Mouse (Mus musculus): ENCODE measurements around the gene Mpz. TPM values are rescaled to one million over a fixed set of nuclear protein-coding genes. Genes with fewer than 3 reads are reported as not detected.
A peak's percentile ranks its signal among the peaks of the same experiment; 100 is the strongest.

Gene Mpz
- polyA plus RNA-seq, 1 experiment from 2014 or later: not detected

DNA sequence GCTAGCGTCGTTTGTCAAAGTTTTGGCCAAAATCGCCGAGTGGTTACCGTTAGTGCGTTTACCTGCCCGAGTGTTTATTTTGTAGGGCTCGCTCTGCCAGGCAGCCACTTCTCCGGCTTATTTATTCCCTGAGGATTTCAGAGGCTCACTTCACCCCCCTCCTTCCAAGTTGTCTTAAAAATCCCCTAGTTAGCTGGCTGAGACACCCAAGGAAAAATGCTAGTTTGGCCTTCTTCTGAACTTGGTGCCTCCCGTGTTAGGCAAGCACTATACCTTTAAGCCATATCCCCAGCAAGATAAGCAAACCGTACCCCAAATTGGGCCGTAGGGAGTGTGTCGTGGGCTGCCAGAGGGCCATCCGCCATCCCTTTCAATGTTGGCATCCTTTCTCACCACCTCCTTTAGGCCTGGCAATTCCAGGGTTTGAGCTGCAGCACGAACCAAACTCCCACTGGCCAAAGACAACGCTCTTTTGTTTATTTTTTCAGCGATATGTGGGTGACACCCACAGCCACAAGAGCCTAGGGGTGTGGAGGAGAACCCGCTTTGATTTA is 404 bp downstream of the Mpz start:
- 5% methylated on average over 18 of the region's 18 CpGs for WGBS
- peak; percentile 45; the same call in 1 of the 2 replicates for ATAC-seq (ENCODE audit: low read depth)

GRCm38 (mm10) chr1:171151966-171152365 is 1.5 kb downstream of the Mpz start:
- Histone ChIP-seq H3K36me3 (ENCODE audit: control insufficient read depth, insufficient read depth, low read length) (no peaks in the 10 kb centered on the region), H3K9me3 (ENCODE audit: control insufficient read depth, low read length) (no peaks in the 10 kb centered on the region), H3K4me2 (ENCODE audit: low read depth, low read length) (no peak overlapping the region), H3K27ac (ENCODE audit: low read depth, low read length) (no peak overlapping the region), H3K9ac (replicated peaks; ENCODE audit: low read depth, low read length) (no peak overlapping the region), H3K4me3 (ENCODE audit: low read depth, low read length) (no peak overlapping the region), H3K27me3 (ENCODE audit: control insufficient read depth, insufficient read depth, low read length) (no peaks in the 10 kb centered on the region), H3K4me1 (ENCODE audit: control insufficient read depth, insufficient read depth, low read length) (peaks cover 16% of the 10 kb centered on the region)
- ATAC-seq (ENCODE audit: low read depth): no peak
- WGBS: 80% methylated on average over 4 of the region's 4 CpGs

More for the DNA sequence above, 404 bp downstream of the Mpz start:
- Histone ChIP-seq H3K27me3 (ENCODE audit: control insufficient read depth, insufficient read depth, low read length) (no peaks in the 10 kb centered on the region), H3K27ac (ENCODE audit: low read depth, low read length) (peak overlapping the region; percentile 82), H3K4me1 (ENCODE audit: control insufficient read depth, insufficient read depth, low read length) (peaks cover 16% of the 10 kb centered on the region), H3K9ac (replicated peaks; ENCODE audit: low read depth, low read length) (peak overlapping the region; percentile 86), H3K4me3 (ENCODE audit: low read depth, low read length) (peak overlapping the region; percentile 77), H3K36me3 (ENCODE audit: control insufficient read depth, insufficient read depth, low read length) (no peaks in the 10 kb centered on the region), H3K4me2 (ENCODE audit: low read depth, low read length) (peak overlapping the region; percentile 90), H3K9me3 (ENCODE audit: control insufficient read depth, low read length) (no peaks in the 10 kb centered on the region)

GRCm38 (mm10) chr1:171156644-171157043 is 6.1 kb downstream of the Mpz start:
- H3K9me3 ChIP-seq (ENCODE audit: control insufficient read depth, low read length): no peaks in the 10 kb centered on the region
- no peak overlapping the region for H3K27ac ChIP-seq (ENCODE audit: low read depth, low read length)
- no peak overlapping the region for H3K9ac ChIP-seq (replicated peaks; ENCODE audit: low read depth, low read length)
- no peaks in the 10 kb centered on the region; the same call in 1 of the 2 replicates for H3K4me1 ChIP-seq (ENCODE audit: control insufficient read depth, insufficient read depth, low read length)
- H3K4me2 ChIP-seq (ENCODE audit: low read depth, low read length): no peak overlapping the region
- H3K36me3 ChIP-seq (ENCODE audit: control insufficient read depth, insufficient read depth, low read length): no peaks in the 10 kb centered on the region
- ATAC-seq (ENCODE audit: low read depth): no peak
- no peak overlapping the region for H3K4me3 ChIP-seq (ENCODE audit: low read depth, low read length)
- 58% methylated on average over 3 of the region's 3 CpGs for WGBS
- H3K27me3 ChIP-seq (ENCODE audit: control insufficient read depth, insufficient read depth, low read length): peaks cover 4% of the 10 kb centered on the region

DNA sequence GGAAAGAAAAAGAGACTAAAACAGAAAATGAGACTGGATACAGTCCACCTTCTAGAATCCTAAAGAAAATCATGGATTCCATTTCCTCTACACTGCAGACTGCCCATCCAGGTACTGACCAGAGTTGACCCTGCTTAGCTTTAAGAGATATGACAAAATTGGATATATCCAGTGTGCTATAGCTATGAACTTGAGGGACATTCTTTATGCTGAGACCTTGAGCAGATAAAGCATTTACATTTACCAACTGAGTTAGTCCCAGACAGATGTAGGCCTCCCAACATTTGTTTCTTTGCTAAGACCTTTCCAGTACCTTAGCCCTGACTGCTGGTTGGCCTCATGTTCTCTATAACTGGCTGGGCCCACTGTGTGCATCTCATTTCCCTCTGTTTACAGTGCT is 7.5 kb downstream of the Mpz start:
- Histone ChIP-seq H3K9ac (replicated peaks; ENCODE audit: low read depth, low read length) (no peak overlapping the region), H3K27ac (ENCODE audit: low read depth, low read length) (no peak overlapping the region), H3K27me3 (ENCODE audit: control insufficient read depth, insufficient read depth, low read length) (peaks cover 4% of the 10 kb centered on the region), H3K4me3 (ENCODE audit: low read depth, low read length) (no peak overlapping the region), H3K9me3 (ENCODE audit: control insufficient read depth, low read length) (no peaks in the 10 kb centered on the region), H3K4me2 (ENCODE audit: low read depth, low read length) (no peak overlapping the region), H3K4me1 (ENCODE audit: control insufficient read depth, insufficient read depth, low read length) (no peaks in the 10 kb centered on the region), H3K36me3 (ENCODE audit: control insufficient read depth, insufficient read depth, low read length) (no peaks in the 10 kb centered on the region)
- ATAC-seq (ENCODE audit: low read depth): no peak

- Histone ChIP-seq H3K36me3 (ENCODE audit: control insufficient read depth, insufficient read depth, low read length) (no peaks in the 10 kb centered on the region), H3K4me3 (ENCODE audit: low read depth, low read length) (0 out of 2 replicates have a peak overlapping the region, but pooled peaks have one; percentile 2), H3K9ac (replicated peaks; ENCODE audit: low read depth, low read length) (no peak overlapping the region), H3K4me2 (ENCODE audit: low read depth, low read length) (peak overlapping the region; percentile 11; the same call in 1 of the 2 replicates), H3K27me3 (ENCODE audit: control insufficient read depth, insufficient read depth, low read length) (peaks cover 4% of the 10 kb centered on the region), H3K4me1 (ENCODE audit: control insufficient read depth, insufficient read depth, low read length) (no peaks in the 10 kb centered on the region), H3K9me3 (ENCODE audit: control insufficient read depth, low read length) (no peaks in the 10 kb centered on the region), H3K27ac (ENCODE audit: low read depth, low read length) (no peak overlapping the region)
- ATAC-seq (ENCODE audit: low read depth): no peak
- 3% methylated on average over 15 of the region's 15 CpGs for WGBS
Observed at GRCm38 (mm10) chr1:171159485-171159975, 9.0 kb downstream of the Mpz start.

GRCm38 (mm10) chr1:171162526-171162925 is 12.0 kb downstream of the Mpz start:
- Histone ChIP-seq H3K27ac (ENCODE audit: low read depth, low read length) (no peak overlapping the region), H3K27me3 (ENCODE audit: control insufficient read depth, insufficient read depth, low read length) (peaks cover 4% of the 10 kb centered on the region), H3K9me3 (ENCODE audit: control insufficient read depth, low read length) (no peaks in the 10 kb centered on the region), H3K9ac (replicated peaks; ENCODE audit: low read depth, low read length) (no peak overlapping the region), H3K4me1 (ENCODE audit: control insufficient read depth, insufficient read depth, low read length) (no peaks in the 10 kb centered on the region), H3K36me3 (ENCODE audit: control insufficient read depth, insufficient read depth, low read length) (no peaks in the 10 kb centered on the region), H3K4me2 (ENCODE audit: low read depth, low read length) (no peak overlapping the region), H3K4me3 (ENCODE audit: low read depth, low read length) (no peak overlapping the region)
- no peak for ATAC-seq (ENCODE audit: low read depth)
- 84% methylated on average over 3 of the region's 3 CpGs for WGBS

- Histone ChIP-seq H3K27me3 (ENCODE audit: control insufficient read depth, insufficient read depth, low read length) (peaks cover 4% of the 10 kb centered on the region), H3K9me3 (ENCODE audit: control insufficient read depth, low read length) (no peaks in the 10 kb centered on the region), H3K4me3 (ENCODE audit: low read depth, low read length) (no peak overlapping the region), H3K36me3 (ENCODE audit: control insufficient read depth, insufficient read depth, low read length) (no peaks in the 10 kb centered on the region), H3K9ac (replicated peaks; ENCODE audit: low read depth, low read length) (no peak overlapping the region), H3K27ac (ENCODE audit: low read depth, low read length) (no peak overlapping the region), H3K4me1 (ENCODE audit: control insufficient read depth, insufficient read depth, low read length) (no peaks in the 10 kb centered on the region), H3K4me2 (ENCODE audit: low read depth, low read length) (no peak overlapping the region)
- 41% methylated on average over 3 of the region's 3 CpGs for WGBS
- no peak for ATAC-seq (ENCODE audit: low read depth)
Observed at GRCm38 (mm10) chr1:171164258-171164657, 13.7 kb downstream of the Mpz start.

DNA sequence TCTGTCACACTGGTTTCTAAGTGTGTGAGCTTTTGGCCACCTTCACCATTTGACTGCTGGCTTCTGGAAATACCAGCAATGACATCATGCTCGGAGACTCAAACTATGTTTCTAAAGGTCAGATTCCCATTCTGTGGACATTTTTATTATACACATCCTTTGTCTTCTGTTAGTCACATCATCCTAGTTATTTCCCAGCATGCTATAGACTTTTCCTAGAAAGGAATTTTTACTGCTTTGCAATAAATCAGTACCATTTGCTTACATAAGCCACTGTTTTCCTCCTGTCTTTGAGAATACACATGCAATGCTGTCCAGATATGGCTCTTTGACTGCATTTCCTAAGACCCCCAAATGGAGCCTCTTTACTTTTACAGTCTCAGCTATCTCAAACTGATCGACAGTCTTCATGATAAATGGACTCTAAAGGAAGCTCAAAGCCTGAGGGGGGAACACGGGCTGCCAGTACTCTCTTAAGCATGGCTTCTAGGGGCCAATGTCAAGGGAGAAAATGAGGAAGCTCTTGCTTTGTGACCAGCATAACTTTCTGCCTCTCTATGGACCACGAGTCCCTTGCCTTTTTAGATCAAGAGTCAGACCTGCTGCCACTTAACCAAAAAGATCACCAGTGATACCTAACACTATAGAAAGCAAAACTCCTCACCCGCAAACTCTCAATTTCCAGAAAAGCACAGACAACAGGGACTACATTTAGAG is 15.3 kb downstream of the Mpz start:
- Histone ChIP-seq H3K4me2 (ENCODE audit: low read depth, low read length) (no peak overlapping the region), H3K4me3 (ENCODE audit: low read depth, low read length) (no peak overlapping the region), H3K27ac (ENCODE audit: low read depth, low read length) (no peak overlapping the region), H3K9ac (replicated peaks; ENCODE audit: low read depth, low read length) (no peak overlapping the region), H3K9me3 (ENCODE audit: control insufficient read depth, low read length) (no peaks in the 10 kb centered on the region), H3K36me3 (ENCODE audit: control insufficient read depth, insufficient read depth, low read length) (no peaks in the 10 kb centered on the region), H3K4me1 (ENCODE audit: control insufficient read depth, insufficient read depth, low read length) (no peaks in the 10 kb centered on the region), H3K27me3 (ENCODE audit: control insufficient read depth, insufficient read depth, low read length) (no peaks in the 10 kb centered on the region)
- 73% methylated on average over 5 of the region's 5 CpGs for WGBS
- no peak for ATAC-seq (ENCODE audit: low read depth)

GRCm38 (mm10) chr1:171168906-171169305 is 18.4 kb downstream of the Mpz start:
- Histone ChIP-seq H3K27ac (ENCODE audit: low read depth, low read length) (no peak overlapping the region), H3K9ac (replicated peaks; ENCODE audit: low read depth, low read length) (no peak overlapping the region), H3K9me3 (ENCODE audit: control insufficient read depth, low read length) (no peaks in the 10 kb centered on the region), H3K4me3 (ENCODE audit: low read depth, low read length) (no peak overlapping the region), H3K4me2 (ENCODE audit: low read depth, low read length) (no peak overlapping the region), H3K27me3 (ENCODE audit: control insufficient read depth, insufficient read depth, low read length) (no peaks in the 10 kb centered on the region), H3K4me1 (ENCODE audit: control insufficient read depth, insufficient read depth, low read length) (no peaks in the 10 kb centered on the region), H3K36me3 (ENCODE audit: control insufficient read depth, insufficient read depth, low read length) (no peaks in the 10 kb centered on the region)
- 91% methylated on average over 12 of the region's 12 CpGs for WGBS
- ATAC-seq (ENCODE audit: low read depth): no peak

Data from neural tube, embryonic 14.5 days (tissue).